Mouse (Mus musculus): Measurements from ENCODE around the gene Ccnf.

Gene Ccnf

GRCm38 (mm10) chr17:24251320-24252069 is at the start of gene Ccnf:
Gene Ccnf (minus strand): TSS chr17:24251484.
- peak; percentile 95 to 97 for DNase-seq (ENCODE audit: low spot score in 2 of 2)

- DNase-seq (ENCODE audit: low spot score in 2 of 2) = no peak
Observed at GRCm38 (mm10) chr17:24300651-24301050, 49.4 kb upstream of the Ccnf start.

DNA sequence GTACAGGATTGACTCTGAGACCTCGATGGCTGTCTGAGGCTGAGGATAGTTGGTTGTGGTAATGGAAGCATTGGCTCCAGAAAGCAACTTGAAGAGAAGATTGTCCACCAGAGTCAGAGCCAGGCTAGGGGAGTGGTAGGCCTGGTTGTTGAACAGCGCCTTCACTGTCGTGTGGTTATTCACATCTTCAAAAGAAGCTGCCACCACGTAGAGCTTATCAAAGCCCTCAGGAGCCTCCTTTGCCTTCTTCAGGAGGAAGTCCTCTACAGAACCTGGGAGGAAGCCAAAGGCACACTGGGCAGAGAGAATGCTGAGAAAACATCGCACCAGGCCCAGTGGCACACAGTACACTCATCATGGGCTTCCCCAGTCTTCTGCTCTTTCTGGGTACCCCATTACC is 38.1 kb upstream of the Ccnf start:
- no peak for DNase-seq (ENCODE audit: low spot score in 2 of 2)

- DNase-seq (ENCODE audit: low spot score in 2 of 2) = no peak
Observed at GRCm38 (mm10) chr17:24288477-24288876, 37.2 kb upstream of the Ccnf start.

DNA sequence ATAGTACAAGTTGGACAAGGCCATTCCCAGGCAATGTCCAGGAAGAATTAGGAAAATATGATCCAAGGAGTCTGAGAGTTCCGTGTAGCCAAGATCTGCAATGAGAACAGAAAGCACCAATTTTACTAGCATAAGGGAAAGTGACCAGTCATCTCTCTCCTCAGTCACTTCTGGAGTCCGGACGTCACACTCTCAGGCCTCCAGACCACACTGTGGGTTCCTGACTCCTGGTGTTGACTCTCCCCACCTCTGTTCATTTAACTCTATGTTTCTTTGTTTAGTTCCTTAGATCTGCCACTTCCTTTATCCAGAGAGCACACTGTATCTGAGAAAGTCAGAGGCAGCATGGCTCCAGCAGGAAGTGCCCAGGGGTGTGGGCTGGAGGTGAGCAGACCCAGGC is 34.4 kb upstream of the Ccnf start:
- no peak for DNase-seq (ENCODE audit: low spot score in 2 of 2)

DNA sequence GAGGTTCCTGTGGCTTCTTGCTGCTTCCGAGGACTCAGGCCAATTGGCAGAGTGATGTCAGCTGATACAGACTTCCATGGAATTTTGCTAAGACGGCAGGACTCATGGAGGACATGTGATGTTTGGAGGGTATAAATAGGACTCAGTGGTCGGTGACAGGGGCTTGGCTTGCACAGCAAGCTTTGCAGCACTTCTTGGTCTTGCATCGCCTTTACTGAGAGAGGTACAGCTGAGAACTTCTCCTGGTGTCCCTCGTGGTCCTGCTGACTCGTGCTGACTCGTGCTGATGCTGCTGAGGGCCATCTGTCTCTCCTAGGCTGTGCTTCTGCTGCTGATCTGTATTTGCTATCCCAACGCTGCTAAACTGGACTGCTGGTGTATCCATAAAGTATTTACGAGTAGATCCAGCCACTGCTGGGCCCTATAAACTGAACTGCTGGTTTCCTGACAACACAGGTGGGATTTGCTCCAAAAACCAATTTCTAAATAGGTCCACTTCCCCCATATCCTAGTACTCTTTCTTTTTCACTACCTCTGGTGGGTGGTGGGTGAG is 32.1 kb upstream of the Ccnf start:
- no peak for DNase-seq (ENCODE audit: low spot score in 2 of 2)

GRCm38 (mm10) chr17:24282637-24283036 is 31.4 kb upstream of the Ccnf start:
- no peak for DNase-seq (ENCODE audit: low spot score in 2 of 2)

DNA sequence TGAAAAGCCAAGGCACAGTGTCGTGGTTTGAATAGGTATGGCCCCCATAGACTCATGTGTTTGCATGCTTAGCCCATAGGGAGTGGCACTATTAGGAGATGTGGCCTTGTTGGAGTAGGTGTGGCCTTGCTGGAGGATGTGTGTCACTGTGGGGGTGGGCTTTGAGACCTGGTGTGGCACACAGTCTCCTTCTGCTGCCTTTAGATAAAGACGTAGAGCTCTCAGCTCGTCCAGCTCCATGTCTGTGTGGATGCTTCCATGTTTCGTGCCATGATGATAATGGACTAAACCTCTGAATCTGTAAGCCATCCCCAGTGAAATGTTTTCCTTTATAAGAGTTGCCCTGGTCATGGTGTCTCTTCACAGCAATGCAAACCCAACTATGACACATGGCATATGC is 28.6 kb upstream of the Ccnf start:
- DNase-seq (ENCODE audit: low spot score in 2 of 2) = no peak

- DNase-seq (ENCODE audit: low spot score in 2 of 2) = no peak
Observed at GRCm38 (mm10) chr17:24267133-24267532, 15.8 kb upstream of the Ccnf start.

GRCm38 (mm10) chr17:24264766-24265165 is 13.5 kb upstream of the Ccnf start:
- no peak for DNase-seq (ENCODE audit: low spot score in 2 of 2)

- DNase-seq (ENCODE audit: low spot score in 2 of 2) = no peak
Observed at GRCm38 (mm10) chr17:24260516-24260915, 9.2 kb upstream of the Ccnf start.

- no peak for DNase-seq (ENCODE audit: low spot score in 2 of 2)
Observed at GRCm38 (mm10) chr17:24259702-24260101, 8.4 kb upstream of the Ccnf start.

DNA sequence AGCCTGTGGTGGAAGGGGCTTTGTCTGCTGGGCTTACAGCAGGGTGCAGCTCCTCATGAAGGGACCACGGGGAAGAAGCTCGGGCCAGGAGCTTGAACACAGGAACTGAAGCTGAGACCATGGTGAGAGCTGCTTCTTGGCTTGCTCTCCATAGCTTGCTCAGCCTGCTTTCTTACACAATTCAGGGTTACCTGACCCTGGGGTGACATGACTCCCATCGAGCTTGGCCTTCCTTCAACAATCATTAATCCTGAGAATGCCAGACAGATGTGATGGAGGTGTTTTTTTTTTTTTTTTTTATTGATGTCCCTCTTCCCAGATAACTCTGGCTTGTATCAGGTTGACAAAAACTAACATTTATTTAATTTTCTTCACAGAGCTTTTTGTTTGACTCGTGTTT is 7.7 kb upstream of the Ccnf start:
- no peak for DNase-seq (ENCODE audit: low spot score in 2 of 2)

DNA sequence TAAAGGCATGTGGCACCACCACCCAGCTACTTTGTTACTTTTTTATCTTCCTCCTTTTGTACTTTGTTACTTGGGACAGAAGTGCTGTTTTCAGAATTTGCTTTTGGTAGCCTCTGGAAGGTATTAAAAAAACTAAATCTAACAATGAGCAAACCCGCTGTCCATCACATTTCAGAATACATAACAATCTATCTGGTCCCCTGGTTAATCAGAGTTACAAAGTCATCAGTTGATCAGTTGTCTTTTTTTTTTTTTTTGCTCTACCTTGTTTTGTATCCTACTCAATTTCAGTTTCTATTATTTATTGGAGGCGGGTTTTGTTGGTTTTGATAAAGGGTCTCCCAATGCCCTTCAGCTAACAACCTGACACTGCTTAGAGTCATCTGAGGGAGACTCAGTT is 1.0 kb upstream of the Ccnf start:
- no peak for DNase-seq (ENCODE audit: low spot score in 2 of 2)

GRCm38 (mm10) chr17:24250988-24251319 is 330 bp downstream of the Ccnf start:
- no peak for DNase-seq (ENCODE audit: low spot score in 2 of 2)

GRCm38 (mm10) chr17:24248641-24249040 is 2.6 kb downstream of the Ccnf start:
- DNase-seq (ENCODE audit: low spot score in 2 of 2) = no peak

- DNase-seq (ENCODE audit: low spot score in 2 of 2) = no peak
Observed at GRCm38 (mm10) chr17:24244061-24244460, 7.2 kb downstream of the Ccnf start.

- no peak for DNase-seq (ENCODE audit: low spot score in 2 of 2)
Observed at GRCm38 (mm10) chr17:24243311-24243969, 7.8 kb downstream of the Ccnf start.

GRCm38 (mm10) chr17:24236921-24237320 is 14.4 kb downstream of the Ccnf start:
- no peak for DNase-seq (ENCODE audit: low spot score in 2 of 2)

GRCm38 (mm10) chr17:24236479-24236878 is 14.8 kb downstream of the Ccnf start:
- no peak for DNase-seq (ENCODE audit: low spot score in 2 of 2)

DNA sequence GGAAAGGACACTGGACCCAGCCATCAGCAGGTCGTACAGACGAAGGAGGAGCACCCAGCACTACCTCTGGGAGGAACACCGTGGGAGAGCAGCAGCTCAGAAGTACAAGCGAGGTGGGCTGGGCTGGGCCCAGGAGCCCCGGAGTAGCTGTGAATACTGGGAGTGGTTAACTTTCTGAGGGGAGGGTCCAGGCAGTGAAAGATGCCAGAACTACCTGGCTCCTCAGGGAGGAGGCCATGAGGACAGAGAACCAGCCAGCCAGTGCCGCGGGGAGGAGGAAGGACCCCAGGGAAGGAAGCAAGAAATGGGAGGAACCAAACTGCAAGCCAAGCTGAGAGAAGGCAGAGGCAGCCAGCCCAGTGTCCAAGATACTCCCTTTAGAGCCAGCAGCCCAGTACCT is 23.3 kb downstream of the Ccnf start:
- no peak for DNase-seq (ENCODE audit: low spot score in 2 of 2)

DNA sequence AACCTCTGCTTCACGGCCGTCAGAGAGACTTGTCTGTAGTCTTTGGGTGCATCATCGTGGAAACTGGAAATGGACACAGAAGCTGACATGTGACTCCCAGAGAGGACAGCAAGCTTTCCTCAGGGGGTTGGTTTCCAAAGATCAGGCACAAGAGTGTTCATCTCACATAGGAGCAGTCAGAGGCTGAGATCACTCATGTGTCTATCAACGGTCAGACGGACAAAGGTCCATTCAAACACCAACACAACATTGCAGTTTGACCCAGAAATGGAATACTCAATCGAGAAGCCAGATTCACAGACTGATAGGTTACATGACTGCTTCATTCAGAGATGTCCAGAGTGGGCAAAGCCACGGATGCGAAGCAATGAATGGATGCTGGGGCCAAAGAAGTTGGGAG is 24.6 kb downstream of the Ccnf start:
- no peak for DNase-seq (ENCODE audit: low spot score in 2 of 2)

- no peak for DNase-seq (ENCODE audit: low spot score in 2 of 2)
Observed at GRCm38 (mm10) chr17:24225851-24226250, 25.4 kb downstream of the Ccnf start.
